Mouse (Mus musculus) kidney, postnatal 25 days (tissue): ENCODE measurements at regions not wholly inside any gene's neighbourhood (a gene's known extent, or its start where the extent isn't known, plus 50 kb on each side); places are given as distances from the start of the nearest gene placed in this dataset.

Experiments used
- DNase-seq, 2 experiments: peaks; one replicate each; pipeline ENCODE4 v3.0.0; 2021; ENCODE audit warnings: mixed read lengths in 2 of 2

DNA sequence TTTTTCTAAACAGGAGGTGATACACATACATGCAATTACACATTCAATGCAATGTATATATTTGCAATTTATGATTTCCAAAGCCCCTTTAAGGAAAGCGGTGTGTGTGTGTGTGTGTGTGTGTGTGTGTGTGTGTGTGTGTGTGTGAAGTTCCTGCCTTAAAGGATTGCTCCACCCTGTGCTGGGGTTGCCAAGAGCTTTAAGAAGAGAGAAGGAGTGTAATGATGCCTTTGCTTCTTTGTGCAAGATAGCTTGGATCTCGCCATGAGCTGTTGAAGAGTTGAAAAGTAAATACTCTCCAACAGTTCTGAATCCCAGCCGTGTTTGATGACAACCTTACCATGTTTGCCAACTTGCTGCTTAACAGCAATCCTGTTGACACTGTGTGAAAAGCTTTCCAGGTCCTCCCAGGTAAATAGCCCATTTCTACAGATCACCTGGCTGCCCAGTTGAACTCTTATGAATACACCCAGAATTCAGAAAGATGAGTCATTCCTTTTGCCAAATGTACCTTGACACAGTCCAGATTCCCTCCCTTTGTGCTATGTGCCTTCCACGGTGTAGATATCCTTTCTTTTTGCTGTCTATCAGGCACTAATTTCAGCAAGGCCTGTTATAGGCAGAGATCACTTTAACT, 216.3 kb downstream of the Ikzf2 start:
- no peak for DNase-seq

DNA sequence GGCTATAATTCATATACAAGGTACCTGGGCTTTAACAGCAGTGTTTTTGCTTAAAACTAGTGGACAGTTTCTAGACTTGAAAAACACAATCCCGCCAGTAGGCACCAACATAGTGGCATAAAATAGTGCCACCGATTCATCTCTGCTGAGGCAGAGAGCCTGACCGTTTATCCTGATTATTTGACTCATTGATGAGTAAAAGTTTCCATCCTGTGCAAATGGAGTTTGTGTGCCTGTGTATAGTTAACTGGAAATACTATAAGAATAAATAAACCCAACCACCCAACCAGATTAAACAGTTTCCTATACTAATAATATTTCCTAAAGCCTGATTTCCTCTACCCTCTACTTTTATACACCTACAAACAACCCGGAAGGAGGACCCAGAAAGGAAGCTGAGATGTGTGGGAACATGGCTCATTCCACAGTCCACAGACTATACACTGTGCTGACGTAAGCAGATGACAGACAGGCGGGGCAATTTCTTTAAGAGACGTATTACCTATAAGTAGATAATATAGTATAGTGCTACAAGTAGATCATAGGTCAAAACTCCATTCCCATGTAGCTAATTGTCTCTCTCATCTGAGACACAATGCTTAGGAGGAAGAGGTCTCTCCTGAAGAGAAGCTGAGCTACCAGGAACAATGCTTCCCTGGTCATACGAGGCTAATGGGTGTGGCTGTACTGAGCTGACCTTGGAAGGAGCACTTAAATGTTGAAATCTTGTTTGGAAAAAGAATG, 217.7 kb downstream of the Ikzf2 start:
- no peak for DNase-seq

DNA sequence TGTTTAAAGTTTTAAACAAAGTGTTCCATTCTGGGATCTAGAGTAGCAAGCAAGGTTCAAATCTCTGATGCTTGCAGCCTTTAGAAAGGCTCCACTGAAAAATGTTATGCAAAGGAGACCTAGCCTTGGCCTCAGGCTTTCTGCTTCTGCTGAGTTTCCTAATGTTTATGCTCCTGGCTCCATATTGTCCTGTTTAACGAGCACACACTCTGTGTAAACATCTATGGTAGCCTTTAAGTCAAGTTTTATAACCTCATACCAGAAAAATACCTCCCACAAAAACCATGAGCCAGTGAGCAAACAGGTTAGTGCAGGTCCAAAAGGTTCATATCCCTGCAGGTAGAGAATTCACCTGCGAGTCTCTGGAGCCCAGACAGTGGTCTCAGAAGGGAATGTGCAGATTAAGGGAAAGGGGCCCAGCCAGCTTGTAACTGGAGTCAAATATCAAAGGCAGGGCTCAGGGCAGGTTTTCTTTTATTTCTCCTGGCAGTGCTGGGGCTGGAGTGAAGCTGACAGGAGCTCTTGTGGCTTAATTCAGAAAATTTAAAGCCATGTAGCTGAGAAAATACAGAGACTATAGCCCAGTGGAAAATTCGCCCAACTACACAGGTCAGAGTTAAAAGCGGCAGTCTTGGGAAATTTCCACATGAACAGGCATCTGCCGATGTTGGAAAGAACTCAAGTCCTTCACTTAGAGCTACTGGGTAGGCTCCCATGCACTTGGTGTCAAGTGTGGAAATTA, 220.3 kb downstream of the Ikzf2 start:
- no peak for DNase-seq

DNA sequence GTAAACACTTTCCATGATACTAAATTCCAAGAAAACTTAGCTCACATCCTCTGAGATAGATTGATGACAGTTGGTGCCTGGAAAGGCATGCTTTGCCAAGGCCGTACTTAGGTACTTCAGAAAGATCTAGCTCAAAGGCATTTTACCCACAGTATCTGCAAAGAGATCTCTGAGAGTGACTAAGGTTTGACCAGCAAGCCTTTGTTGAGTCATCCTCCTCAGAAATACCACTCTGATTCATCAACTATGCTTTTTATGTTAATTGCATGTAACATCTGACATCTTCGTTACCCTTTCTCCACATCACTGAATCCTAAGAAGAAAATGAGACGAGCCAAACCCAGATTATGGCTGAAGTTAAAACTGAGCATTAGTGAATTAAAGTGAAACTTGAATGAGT, 225.9 kb downstream of the Ikzf2 start:
- no peak for DNase-seq

DNA sequence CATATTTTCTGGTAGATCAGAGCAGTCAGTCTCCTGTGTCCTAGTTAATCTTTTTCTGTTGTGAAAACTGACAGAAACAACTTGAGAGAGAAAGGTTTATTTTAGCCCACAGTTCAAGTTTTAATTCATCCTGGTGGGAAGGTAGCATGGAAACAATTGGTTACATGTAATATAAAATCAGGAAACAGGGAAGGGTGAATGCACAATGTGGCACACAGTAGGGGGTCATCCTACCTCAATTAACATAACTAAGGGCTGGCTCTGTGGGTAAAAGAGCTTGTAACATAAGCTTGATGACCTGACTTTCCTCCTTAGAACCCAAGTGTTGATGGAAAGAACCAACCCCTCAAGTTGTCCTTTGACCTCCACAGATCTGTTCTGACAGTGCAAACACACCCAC, 227.1 kb downstream of the Ikzf2 start:
- DNase-seq: no peak

DNA sequence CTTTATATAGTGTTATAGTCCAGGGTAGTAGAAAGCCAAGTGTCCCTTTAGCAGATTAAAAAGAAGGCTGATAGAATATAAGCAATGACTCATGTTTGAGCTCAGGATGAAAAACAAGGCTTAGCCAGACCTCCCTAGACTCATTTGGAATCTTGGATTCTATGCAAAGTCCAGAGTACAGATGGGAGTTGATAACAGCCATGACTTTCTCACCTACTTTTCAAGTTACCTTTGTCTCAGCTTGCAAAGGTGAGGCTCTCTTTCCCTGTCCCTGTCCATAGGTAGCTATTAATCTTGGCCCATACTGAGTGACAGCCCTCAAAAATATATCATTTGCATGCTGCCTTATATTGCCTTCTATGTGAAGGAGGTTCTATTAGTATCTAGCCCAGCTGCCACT, 229.6 kb downstream of the Ikzf2 start:
- no peak for DNase-seq

DNA sequence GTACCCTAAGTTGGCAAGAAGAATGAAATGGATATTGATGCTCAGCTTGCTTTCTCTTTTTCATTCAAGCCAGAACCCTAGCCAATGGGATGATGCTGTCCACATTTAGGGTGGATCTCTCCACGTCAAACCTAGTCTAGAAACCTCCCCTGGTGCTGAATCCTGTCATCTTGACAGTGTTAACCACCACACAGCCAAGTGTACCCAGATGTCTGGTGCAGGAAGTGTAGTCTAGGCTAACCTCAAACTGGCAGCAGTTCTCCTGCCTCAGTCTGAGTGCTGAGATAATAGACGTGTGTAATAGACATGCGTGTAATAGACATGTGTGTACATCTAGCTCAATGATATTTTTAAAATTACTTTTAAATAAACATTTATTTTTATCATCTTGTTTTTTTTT, 233.1 kb downstream of the Ikzf2 start:
- DNase-seq: no peak

DNA sequence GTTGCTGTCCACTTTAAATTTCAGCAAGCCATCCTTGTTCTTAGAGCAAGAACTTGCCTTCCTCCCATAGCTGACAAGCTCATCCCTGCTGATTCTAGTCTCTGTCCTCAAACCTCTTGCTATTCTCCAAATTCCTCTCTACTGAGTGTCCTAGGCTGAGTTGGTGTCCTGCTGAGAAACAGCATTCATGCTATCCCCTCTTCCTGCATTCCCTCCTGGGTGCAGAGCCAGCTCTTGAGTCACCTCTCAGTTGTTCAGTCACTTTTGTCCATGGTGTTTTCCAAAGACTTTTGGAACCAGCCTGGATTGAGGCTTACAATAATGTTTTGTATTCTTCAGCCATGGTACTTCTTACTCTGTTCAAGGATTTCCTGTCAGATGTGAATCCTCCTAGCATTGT, 234.1 kb downstream of the Ikzf2 start:
- no peak for DNase-seq

DNA sequence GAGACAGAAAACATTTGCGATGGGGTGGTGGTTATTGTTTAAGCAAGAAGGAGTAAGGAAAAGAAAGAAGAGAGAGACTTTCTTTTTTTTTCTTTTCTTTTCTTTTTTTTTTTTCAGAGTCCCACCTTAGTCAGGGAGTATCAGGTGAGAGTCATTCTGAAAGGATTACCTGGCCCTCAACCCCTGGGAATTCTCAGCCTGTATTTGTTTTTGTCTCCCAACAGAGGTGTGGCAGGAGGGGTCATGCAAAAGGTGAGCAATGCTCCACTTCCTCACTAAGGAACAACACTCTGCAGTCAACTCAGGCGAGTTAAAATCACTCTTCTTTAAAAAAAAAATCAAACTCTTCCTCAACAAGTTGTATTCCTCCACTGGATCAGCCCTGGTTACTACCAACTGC, 236.6 kb downstream of the Ikzf2 start:
- DNase-seq: no peak

DNA sequence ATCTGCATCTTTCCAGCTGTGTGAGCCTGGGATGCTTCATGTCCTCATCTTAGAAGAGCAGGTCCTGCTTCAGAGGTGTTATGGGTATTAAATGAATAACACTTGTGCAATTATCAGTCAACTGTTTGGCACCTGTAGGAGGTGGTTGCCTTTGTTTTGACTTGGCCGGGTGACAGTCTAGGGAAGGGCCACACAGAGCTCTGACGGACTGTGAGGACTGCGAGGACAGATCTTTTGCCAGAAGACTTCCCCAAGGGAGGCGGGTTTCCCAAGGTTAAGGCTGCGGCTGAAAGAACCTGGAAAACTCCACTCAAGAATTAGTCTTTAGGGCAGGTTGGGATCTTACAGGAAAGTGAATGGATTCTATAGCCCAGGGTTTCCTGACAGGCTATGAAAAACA, 239.8 kb downstream of the Ikzf2 start:
- DNase-seq: no peak

DNA sequence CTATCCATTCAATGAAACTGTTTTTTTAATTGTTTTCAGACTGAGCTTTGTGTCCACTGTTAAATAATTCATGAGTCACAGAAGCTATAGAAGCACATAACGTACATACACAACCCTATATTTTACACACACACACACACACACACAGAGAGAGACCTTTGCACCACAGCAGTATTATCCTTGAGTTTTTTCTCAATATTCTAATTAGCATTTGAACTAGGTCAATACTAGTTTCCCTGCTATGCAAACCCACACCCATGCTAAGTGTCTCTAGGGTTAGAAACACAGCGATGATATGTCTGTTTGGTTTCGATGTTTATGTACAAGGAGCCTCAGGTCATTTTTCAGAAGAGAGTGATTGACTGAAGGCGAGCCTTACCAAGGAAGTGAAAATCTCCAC, 242.3 kb downstream of the Ikzf2 start:
- DNase-seq: no peak

DNA sequence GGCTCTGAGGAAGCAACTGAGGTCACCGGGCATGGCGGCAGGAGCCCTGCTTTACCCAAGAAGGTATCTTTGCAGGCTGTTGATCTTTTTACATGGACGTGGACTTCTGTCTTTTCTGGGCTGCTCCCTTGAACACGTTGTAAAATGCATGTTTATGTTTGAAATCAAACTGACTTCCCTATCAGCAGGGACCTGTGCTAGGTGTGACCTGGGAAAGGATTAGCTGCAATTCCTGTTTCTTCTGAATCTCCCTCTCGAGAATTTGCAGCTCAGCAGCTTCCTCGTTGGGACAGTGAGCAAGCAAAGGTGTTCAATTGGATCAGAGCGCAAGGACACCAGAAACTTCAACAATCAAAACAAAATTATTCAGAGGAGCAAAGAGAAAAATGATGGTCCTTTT, 243.6 kb downstream of the Ikzf2 start:
- no peak for DNase-seq

DNA sequence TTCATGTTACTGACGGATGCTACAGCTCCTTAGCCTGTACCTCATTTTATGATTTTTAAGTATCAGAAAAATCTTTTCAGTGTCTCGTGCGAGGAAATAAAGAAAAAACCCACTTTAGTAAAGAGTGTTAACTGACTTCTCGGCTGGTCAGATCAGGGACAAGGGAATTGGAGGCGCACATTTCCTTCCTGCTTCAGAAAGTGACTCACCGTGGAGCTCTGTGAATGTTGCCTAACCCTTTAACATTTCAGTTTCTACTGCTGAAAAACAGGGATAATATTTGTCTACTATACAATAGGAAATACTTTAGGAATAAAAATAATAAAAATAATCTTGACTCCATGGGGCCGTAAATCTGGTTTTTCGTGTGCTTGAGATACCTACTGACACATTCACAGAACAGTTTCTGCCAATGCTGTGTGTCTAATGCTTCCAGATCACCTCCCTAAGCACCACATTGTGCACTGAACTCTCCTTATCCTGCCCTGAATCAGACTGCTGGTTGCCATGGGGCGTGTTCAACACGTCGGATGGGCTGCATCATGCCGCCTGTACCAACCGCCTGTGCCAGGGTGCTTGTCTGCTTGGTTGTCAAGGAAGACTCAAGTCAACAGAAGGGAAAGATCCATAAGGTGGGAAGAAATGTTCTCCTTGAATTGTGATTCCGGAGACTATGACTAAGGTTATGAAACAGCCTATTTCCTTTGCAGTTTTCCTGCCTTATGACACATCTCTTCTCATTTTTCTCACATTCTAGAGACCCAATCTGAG, 246.3 kb downstream of the Ikzf2 start:
- no peak for DNase-seq

DNA sequence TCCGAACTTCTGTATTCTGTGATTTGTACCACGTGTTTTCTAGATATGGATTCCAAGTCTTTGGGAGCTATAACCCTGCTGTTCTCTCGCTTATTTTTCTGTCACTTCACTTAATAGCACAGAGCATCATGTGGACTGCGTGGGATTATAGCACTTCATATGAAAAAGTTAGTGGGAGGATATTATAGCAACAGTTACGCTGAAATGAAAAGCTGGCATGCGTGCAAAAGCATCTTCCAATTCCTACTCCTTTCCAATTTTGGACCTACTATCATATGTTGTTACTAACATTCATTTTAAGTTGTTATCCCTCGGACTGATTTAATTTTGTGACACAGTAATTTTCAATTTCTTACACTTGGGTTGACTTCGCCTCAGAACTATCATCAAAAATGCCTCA, 250.0 kb downstream of the Ikzf2 start:
- no peak for DNase-seq

DNA sequence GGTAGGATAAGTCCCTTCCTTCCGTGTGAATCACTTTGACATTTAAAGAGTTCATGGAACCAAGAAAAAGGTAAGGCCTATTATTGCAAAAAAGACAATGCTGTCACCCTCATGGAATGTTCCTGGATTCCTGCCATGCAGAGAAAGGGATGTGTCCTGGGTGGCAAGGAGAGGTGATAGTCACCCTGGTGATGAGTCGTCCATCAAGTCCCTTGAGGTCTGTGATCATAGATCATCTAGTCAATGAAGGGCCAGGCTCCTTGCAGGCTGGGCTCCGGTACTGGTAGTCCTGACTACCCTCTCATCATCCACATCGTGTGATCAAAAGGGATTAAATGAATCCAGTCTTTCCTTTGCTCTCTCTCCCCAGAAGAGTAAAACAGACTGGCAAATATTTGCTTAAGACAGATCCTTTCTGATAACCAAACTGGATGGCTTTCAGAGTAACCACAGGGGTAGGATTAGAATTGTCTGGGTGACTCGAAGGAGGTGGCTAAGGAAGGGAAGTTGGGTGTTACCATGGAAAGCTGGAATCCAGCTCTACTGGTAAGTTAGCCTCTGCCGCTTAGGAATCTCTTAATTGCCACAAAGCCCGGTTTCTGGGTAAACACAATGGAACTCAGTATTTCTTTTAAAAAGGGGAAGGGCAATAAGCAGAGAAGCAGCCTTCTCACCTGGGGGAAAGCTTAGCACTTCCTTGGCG, 253.2 kb downstream of the Ikzf2 start:
- DNase-seq: no peak

DNA sequence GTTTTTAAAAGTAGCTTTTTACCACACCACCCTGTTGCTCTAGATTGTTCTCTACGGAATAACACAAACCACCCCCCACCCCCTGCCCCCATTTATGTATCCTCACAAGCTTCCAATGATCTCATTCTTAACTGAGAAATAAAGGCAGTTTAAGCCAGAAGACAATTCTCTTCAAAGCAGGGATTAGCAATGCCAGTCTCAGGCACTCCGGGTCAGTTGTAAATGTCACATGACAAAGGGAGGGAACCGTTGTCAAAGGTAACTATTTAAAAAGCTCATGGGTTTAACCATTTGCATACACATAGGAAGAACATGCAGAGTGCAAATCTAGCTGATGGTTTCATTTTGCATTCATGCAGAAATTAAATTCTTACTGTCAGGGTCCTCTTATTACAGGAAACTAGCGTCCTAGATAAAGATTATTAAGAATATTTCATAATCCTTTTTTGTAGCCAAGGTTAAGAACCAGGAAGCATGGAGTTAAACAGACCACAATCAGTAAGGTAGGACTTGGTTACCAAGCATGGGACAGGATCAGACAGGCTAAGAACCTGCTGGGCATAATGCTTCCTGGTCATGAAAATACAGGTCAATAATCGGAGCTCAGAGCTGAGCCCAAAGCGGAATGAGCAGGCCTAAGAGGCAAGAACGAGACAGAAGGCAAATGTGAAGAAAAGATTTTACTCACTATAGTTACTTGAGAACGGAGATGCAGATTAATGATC, 256.2 kb downstream of the Ikzf2 start:
- no peak for DNase-seq

DNA sequence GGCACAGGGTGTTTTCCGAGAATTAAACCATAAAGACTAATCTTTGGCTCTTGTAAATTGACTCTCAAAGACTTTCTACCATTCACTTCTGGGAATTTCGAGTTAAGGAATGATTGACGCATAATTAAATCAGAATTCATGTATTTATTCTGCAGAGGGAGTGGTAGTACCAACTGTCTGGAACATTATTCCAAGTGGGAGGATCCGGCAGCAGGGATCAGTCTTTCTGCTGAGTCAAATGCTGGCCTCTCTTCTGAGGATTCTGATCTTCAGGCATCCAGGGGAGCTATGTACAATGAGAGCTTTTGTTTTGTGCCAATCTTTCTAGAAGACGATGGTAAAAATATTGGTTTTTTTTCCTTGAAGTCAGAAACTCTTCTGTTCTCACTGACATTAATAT, 257.4 kb downstream of the Ikzf2 start:
- no peak for DNase-seq

DNA sequence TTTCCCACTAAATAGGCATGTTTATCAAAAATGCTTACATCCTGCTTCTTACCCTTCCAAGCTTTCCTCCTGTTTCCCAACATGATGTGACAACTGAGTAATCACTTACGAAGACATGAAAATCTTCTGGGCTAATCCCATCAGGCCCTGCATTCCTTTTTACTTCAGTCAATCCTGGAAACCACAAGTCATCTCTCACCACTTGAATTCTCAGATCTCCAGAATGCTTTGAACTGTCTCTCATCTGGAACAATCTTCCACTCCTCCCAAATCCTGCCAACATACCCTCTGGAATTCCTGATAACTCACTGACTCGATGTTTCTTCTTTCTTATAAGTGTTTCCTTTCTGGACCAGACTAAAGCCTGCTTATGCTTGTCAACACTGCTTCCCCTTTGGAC, 289.4 kb downstream of the Ikzf2 start:
- no peak for DNase-seq

DNA sequence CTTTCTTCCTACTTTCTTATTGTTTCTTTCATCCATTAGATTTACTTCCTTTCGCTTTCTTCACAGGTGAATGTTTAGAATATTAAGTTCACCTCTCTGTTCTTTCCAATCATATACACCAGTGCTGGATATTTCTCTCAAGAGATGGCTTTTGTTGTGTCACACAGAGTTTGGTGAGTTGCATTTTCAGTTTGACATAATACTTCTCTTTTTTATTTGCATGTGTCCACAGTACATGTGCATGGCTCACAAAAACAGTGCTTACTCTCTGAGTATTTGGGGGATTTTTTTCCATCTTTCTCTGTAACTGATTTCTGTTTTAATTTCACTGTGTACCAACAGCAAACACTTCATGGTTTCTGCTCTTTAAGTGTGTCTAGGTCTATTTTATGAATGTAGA, 274.5 kb upstream of the Erbb4 start:
- no peak for DNase-seq

DNA sequence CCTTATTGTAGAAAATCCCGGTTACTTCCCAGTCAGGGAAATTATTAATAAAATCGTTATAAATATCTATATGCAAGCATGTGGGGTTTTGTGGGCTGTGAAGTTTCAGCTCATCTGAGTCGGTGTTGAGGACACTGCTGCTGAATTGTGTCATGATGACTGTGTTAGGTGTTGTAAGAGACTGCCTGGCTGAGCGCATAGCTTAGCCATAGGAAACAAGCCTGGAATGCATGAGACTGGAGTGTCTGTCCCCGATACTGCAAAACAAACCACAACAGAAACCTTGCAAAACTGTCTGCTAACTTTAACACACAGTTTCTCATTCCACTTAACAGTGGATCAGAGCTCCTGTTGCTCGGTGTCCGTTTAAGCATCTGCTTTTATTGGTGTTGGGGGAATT, 271.9 kb upstream of the Erbb4 start:
- DNase-seq: no peak

DNA sequence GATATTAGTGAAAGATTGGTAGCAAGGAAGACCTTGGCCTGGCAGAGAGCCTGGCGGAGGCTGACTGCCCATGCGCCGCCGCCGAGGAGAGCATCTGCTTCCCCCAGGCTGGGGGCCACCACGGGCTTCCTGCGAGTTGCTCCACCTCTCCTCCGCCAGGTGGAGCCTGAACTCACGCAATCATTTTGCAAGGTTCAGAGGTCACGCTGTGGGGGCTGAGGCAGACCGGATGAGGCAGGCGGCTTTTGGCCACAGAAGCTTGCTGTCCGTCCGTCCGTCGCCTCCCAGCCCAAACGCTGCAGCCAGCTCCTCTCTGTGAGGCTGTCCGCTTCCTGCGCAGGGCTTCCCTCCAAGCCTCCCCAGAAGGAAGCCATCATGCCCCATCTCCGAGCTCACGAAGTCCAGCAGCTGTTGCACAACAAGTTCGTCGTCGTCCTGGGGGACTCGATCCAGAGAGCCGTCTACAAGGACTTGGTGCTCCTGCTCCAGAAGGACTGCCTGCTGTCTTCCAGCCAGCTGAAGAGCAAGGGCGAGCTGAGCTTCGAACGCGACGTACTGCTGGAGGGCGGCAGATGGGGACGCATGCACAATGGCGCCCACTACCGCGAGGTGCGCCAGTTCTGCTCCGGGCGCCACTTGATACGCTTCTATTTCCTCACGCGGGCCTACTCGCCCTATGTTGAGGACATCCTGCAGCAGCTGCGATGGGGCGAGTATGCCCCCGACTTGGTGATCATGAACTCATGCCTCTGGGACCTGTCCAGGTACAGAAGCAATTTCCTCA, 269.3 kb upstream of the Erbb4 start:
- DNase-seq: peak in 1 of 2 experiments; percentile 30
